In genomic region chr9:21073044-21073840, GRCm38 (mm10) we compare ENCODE assay signal across 8 mouse cellular contexts. TPM values are rescaled to one million over a fixed set of nuclear protein-coding genes. Genes with fewer than 3 reads are reported as not detected.
DNase-seq lines count a peak whose midpoint lies in the region; ATAC-seq and TF ChIP-seq lines count a peak whose summit lies in the region.

Gene Gm49373 (minus strand): TSS chr9:21073096.
Gene Fdx1l (minus strand): TSS chr9:21073614.

- peak within 1 kb of the TSS; percentile 78 for H3K4me3 ChIP-seq in hindbrain, embryonic 15.5 days

- TF ChIP-seq CTCF in Patski (IDR thresholded peaks at IDR 0.05): no peak

- DNase-seq in Patski (ENCODE audit: low read depth, low spot score): no peak
- DNase-seq in cerebellum, postnatal 14 days: peak; percentile 91 to 93
- DNase-seq in frontal cortex, postnatal 25 days (ENCODE audit: low spot score in 2 of 2): peak; percentile 83 to 86
- DNase-seq in left cerebral cortex, adult 11 months (ENCODE audit: low spot score): peak; percentile 89
- peak; percentile 91 to 93 for DNase-seq in lung, postnatal 4 days
- DNase-seq in retina, postnatal 7 days (ENCODE audit: low read depth, low spot score): peak; percentile 74
- DNase-seq in urinary bladder, adult 2 months (ENCODE audit: low spot score): peak; percentile 76

- H3K9me3 ChIP-seq in hindbrain, embryonic 15.5 days: no peaks in the 10 kb centered on the region

- peaks cover 42% of the 10 kb centered on the region for H3K36me3 ChIP-seq in hindbrain, embryonic 15.5 days

- peaks cover 23% of the 10 kb centered on the region for H3K4me1 ChIP-seq in hindbrain, embryonic 15.5 days (replicated peaks)

- no peaks in the 10 kb centered on the region for H3K27me3 ChIP-seq in Patski
- H3K27me3 ChIP-seq in hindbrain, embryonic 15.5 days: no peaks in the 10 kb centered on the region

- H3K27ac ChIP-seq in hindbrain, embryonic 15.5 days (replicated peaks): peak within 1 kb of the TSS; percentile 75

- peak within 1 kb of the TSS; percentile 77 for H3K9ac ChIP-seq in hindbrain, embryonic 15.5 days

- peak within 1 kb of the TSS; percentile 80 for H3K4me2 ChIP-seq in hindbrain, embryonic 15.5 days

- in situ Hi-C loops in Patski (cut with MboI; ENCODE audit: low pct_unique_long_range_greater_than_20kb): loop anchor here (5.0 kb wide), 1 partner anchor 41 kb away; the partner anchor contains the start of gene Icam5

- peak; percentile 72 for ATAC-seq in Patski
- ATAC-seq in hindbrain, embryonic 15.5 days (ENCODE audit: low FRiP score, low read depth): peak; percentile 94

- CTCF ChIA-PET in Patski (lab: Charles Lee): interaction anchor here (1.5 to 2.0 kb wide), 3 partner anchors 19 to 64 kb away, joined by 4 to 7 read pairs (median 6); no protein-coding TSS in a partner anchor

- POLR2A ChIA-PET in Patski (lab: Charles Lee): interaction anchor here (0.6 to 1.4 kb wide), 2 partner anchors 10 to 40 kb away, joined by 4 to 7 read pairs; no protein-coding TSS in a partner anchor

- WGBS in hindbrain, embryonic 15.5 days: 3% methylated on average over 57 of the region's 58 CpGs

RNA-seq across cellular contexts. Expression of gene Gm49373, which starts in this region (rescaled TPM):
- polyA plus RNA-seq in Patski (2021): 0.15 TPM
- 1.7 and 2.8 TPM in 2 replicates for polyA plus RNA-seq in hindbrain, embryonic 15.5 days (2015; fragmentation: Nextera tagmentation; extraction: Ambion mirVana)
- polyA plus RNA-seq in urinary bladder, adult 2 months (2012; rRNA removed): 0.80 and 0.94 TPM in 2 replicates

RNA-seq across cellular contexts. Expression of gene Fdx1l, which starts in this region (rescaled TPM):
- 61.0 TPM for polyA plus RNA-seq in Patski (2021)
- polyA plus RNA-seq in hindbrain, embryonic 15.5 days (2015; fragmentation: Nextera tagmentation; extraction: Ambion mirVana): 71.0 and 74.1 TPM in 2 replicates
- polyA plus RNA-seq in urinary bladder, adult 2 months (2012; rRNA removed): 51.2 and 63.1 TPM in 2 replicates
